Mouse (Mus musculus) neural tube, embryonic 14.5 days (tissue): ENCODE measurements around the gene Hnf4a. TPM values are rescaled to one million over a fixed set of nuclear protein-coding genes. Genes with fewer than 3 reads are reported as not detected.

Experiments used
- ATAC-seq: fragments of 200-750 bp; cut with Nextera tagmentation; 2 replicates; pipeline ENCODE4 v1.8.0; 2017; ENCODE audit warnings: low read depth, mild to moderate bottlenecking, moderate TSS enrichment, moderate library complexity
- H3K27ac ChIP-seq: fragments of 300-500 bp; sonication (generic); 2 replicates; pipeline ENCODE4 v1.5.1; 2014; ENCODE audit warnings: low read depth, mild to moderate bottlenecking, control low read depth, low read length, moderate library complexity, mixed read lengths
- H3K27me3 ChIP-seq: fragments of 300-500 bp; sonication (generic); 2 replicates; pipeline ENCODE4 v1.6.1; 2014; ENCODE audit warnings: low read length; ENCODE audit not compliant: control insufficient read depth, insufficient read depth
- H3K36me3 ChIP-seq: fragments of 300-500 bp; sonication (generic); 2 replicates; pipeline ENCODE4 v1.6.1; 2014; ENCODE audit warnings: low read length, mixed read lengths; ENCODE audit not compliant: control insufficient read depth, insufficient read depth
- H3K4me1 ChIP-seq: fragments of 300-500 bp; sonication (generic); 2 replicates; pipeline ENCODE4 v1.6.1; 2014; ENCODE audit warnings: low read length; ENCODE audit not compliant: control insufficient read depth, insufficient read depth
- H3K4me2 ChIP-seq: fragments of 300-500 bp; sonication (generic); 2 replicates; pipeline ENCODE4 v1.6.1; 2014; ENCODE audit warnings: mild to moderate bottlenecking, low read depth, low read length, control low read depth
- H3K4me3 ChIP-seq: fragments of 300-500 bp; sonication (generic); 2 replicates; pipeline ENCODE4 v1.5.1; 2014; ENCODE audit warnings: low read depth, low read length, control low read depth, mixed read lengths
- H3K9ac ChIP-seq: fragments of 300-500 bp; sonication (generic); replicated peaks from 2 replicates; pipeline ENCODE4 v1.6.1; 2014; ENCODE audit warnings: low read depth, mild to moderate bottlenecking, control low read depth, low read length, mixed read lengths
- H3K9me3 ChIP-seq: fragments of 300-500 bp; sonication (generic); 2 replicates; pipeline ENCODE4 v1.6.1; 2016; ENCODE audit warnings: low read length; ENCODE audit not compliant: control insufficient read depth
- WGBS: fragments of 180-500 bp; shearing (Covaris S2); extraction: QIAGEN DNeasy Blood & Tissue Kit; methylation state at CpG from one replicate; pipeline ENCODE4 v1.1.7; 2014; 5-methylcytosine and 5-hydroxymethylcytosine counted together
- polyA plus RNA-seq: library from polyadenylated mRNA; unstranded; fragments of >200 nt; fragmentation: Nextera tagmentation; extraction: Ambion mirVana; gene quantifications from 2 replicates; pipeline ENCODE4 v1.2.1, GENCODE M21; 2014

Hnf4a gene
- polyA plus RNA-seq, 1 experiment from 2014 or later = not detected

- H3K27ac ChIP-seq = no peak overlapping the region
- no peak for ATAC-seq
- WGBS = 78% methylated on average over 5 of the region's 5 CpGs
Measured at GRCm38 (mm10) chr2:163537443-163537842, 30.8 kb downstream of the Hnf4a start.

DNA sequence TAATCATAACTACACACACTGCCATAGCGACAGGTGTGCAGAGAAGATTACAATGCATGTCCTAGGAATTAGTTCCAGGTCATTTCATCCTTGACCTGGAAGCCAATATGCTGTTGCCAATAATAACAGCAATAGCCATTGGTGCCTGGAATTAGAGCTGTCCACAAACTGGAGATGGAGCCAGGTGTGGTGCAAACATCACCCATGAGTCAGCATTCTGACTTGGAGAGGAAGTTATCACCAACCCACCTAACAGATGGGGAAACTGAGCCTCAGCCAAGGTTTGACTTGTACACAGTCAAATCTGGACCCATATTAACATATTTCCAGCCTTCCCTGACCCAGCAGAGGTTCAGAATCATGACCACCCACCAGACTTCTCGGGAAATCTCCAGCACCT lies 31.8 kb downstream of the Hnf4a start:
- WGBS = 84% methylated on average over 2 of the region's 2 CpGs
- no peak overlapping the region for H3K4me2 ChIP-seq
- H3K36me3 ChIP-seq = no peaks in the 10 kb centered on the region
- H3K9ac ChIP-seq = no peak overlapping the region
- no peak overlapping the region for H3K4me3 ChIP-seq
- H3K27ac ChIP-seq = no peak overlapping the region
- no peaks in the 10 kb centered on the region for H3K4me1 ChIP-seq
- H3K27me3 ChIP-seq = no peaks in the 10 kb centered on the region
- H3K9me3 ChIP-seq = no peaks in the 10 kb centered on the region
- ATAC-seq = no peak

More at GRCm38 (mm10) chr2:163537443-163537842, 30.8 kb downstream of the Hnf4a start:
- Histone ChIP-seq H3K4me2 (no peak overlapping the region), H3K9ac (no peak overlapping the region), H3K9me3 (no peaks in the 10 kb centered on the region), H3K4me3 (no peak overlapping the region), H3K36me3 (no peaks in the 10 kb centered on the region), H3K27me3 (no peaks in the 10 kb centered on the region), H3K4me1 (no peaks in the 10 kb centered on the region)

- Histone ChIP-seq H3K4me1 (no peaks in the 10 kb centered on the region), H3K36me3 (no peaks in the 10 kb centered on the region), H3K9ac (no peak overlapping the region), H3K27me3 (no peaks in the 10 kb centered on the region), H3K9me3 (no peaks in the 10 kb centered on the region), H3K4me3 (no peak overlapping the region), H3K4me2 (no peak overlapping the region), H3K27ac (no peak overlapping the region)
- ATAC-seq = no peak
- WGBS = 89% methylated on average over 13 of the region's 13 CpGs
Measured at GRCm38 (mm10) chr2:163539321-163540040, 32.9 kb downstream of the Hnf4a start.

GRCm38 (mm10) chr2:163540231-163541117 lies 33.9 kb downstream of the Hnf4a start:
- H3K36me3 ChIP-seq = no peaks in the 10 kb centered on the region
- no peaks in the 10 kb centered on the region for H3K9me3 ChIP-seq
- no peaks in the 10 kb centered on the region for H3K27me3 ChIP-seq
- no peak for ATAC-seq
- H3K27ac ChIP-seq = no peak overlapping the region
- H3K9ac ChIP-seq = no peak overlapping the region
- no peak overlapping the region for H3K4me2 ChIP-seq
- H3K4me3 ChIP-seq = no peak overlapping the region
- H3K4me1 ChIP-seq = no peaks in the 10 kb centered on the region
- WGBS = 85% methylated on average over 9 of the region's 9 CpGs

GRCm38 (mm10) chr2:163541568-163542182 lies 35.1 kb downstream of the Hnf4a start:
- H3K9me3 ChIP-seq = no peaks in the 10 kb centered on the region
- no peak for ATAC-seq
- H3K9ac ChIP-seq = no peak overlapping the region
- no peak overlapping the region for H3K4me2 ChIP-seq
- WGBS = 86% methylated on average over 10 of the region's 10 CpGs
- no peak overlapping the region for H3K27ac ChIP-seq
- no peaks in the 10 kb centered on the region for H3K36me3 ChIP-seq
- no peaks in the 10 kb centered on the region for H3K27me3 ChIP-seq
- no peaks in the 10 kb centered on the region for H3K4me1 ChIP-seq
- H3K4me3 ChIP-seq = no peak overlapping the region

DNA sequence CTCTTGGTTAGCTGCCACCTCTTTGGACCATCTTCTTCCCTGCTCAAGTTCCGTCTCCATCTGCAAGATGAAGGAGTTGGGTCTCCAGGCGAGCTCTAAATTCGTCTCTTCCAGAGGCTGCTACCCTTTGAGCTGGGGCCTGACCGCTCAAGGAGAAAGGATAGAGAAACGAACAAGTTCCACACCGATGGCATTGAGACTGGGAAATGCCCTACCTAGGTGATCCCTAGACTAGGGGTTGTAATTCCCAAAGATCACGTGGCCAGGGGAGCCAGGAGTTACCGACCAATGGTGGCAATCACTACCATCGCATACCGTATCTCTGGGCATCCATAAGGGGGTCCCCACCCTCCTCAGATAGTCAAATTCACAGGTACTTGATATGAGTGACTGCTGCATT lies 36.1 kb downstream of the Hnf4a start:
- H3K36me3 ChIP-seq = no peaks in the 10 kb centered on the region
- H3K4me2 ChIP-seq = no peak overlapping the region
- WGBS = 90% methylated on average over 10 of the region's 10 CpGs
- no peaks in the 10 kb centered on the region for H3K4me1 ChIP-seq
- no peaks in the 10 kb centered on the region for H3K9me3 ChIP-seq
- H3K9ac ChIP-seq = no peak overlapping the region
- no peak overlapping the region for H3K4me3 ChIP-seq
- no peaks in the 10 kb centered on the region for H3K27me3 ChIP-seq
- H3K27ac ChIP-seq = no peak overlapping the region
- ATAC-seq = no peak

- H3K27ac ChIP-seq = no peak overlapping the region
- H3K4me1 ChIP-seq = no peaks in the 10 kb centered on the region
- WGBS = 76% methylated on average over 14 of the region's 14 CpGs
- no peaks in the 10 kb centered on the region for H3K9me3 ChIP-seq
- no peak for ATAC-seq
- no peaks in the 10 kb centered on the region for H3K27me3 ChIP-seq
- H3K9ac ChIP-seq = no peak overlapping the region
- H3K36me3 ChIP-seq = no peaks in the 10 kb centered on the region
- no peak overlapping the region for H3K4me3 ChIP-seq
- no peak overlapping the region for H3K4me2 ChIP-seq
Measured at GRCm38 (mm10) chr2:163546623-163547318, 40.2 kb downstream of the Hnf4a start.

DNA sequence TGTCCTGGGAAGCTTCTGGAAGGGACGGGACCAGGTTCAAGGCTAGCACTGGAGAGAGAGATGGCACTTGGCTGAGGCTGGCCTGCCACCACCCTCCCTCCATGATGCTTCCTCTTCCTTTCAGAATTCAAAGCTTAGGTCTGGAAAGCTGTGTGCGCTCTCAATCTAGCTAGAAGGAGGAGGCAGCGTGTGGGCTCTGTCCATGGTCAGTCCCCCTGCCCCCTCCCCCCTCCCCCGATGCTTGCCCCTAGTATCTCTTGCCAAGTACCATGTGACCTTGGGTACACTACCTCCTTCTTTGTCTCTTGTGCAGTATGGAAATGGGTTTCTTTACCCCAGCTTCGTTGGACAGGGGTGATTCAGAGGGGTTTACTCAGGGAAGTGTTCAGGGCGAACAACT lies 42.2 kb downstream of the Hnf4a start:
- ATAC-seq = no peak
- 75% methylated on average over 6 of the region's 6 CpGs for WGBS

More for the DNA sequence above, 42.2 kb downstream of the Hnf4a start:
- H3K4me3 ChIP-seq = no peak overlapping the region
- H3K9ac ChIP-seq = no peak overlapping the region
- no peak overlapping the region for H3K4me2 ChIP-seq
- H3K27me3 ChIP-seq = no peaks in the 10 kb centered on the region
- H3K4me1 ChIP-seq = no peaks in the 10 kb centered on the region
- H3K27ac ChIP-seq = no peak overlapping the region
- H3K9me3 ChIP-seq = no peaks in the 10 kb centered on the region
- no peaks in the 10 kb centered on the region for H3K36me3 ChIP-seq
